In genomic region chr15:101859735-101860170, GRCm38 (mm10) we compare ENCODE assay signal across 9 mouse cellular contexts. TPM values are rescaled to one million over a fixed set of nuclear protein-coding genes. Genes with fewer than 3 reads are reported as not detected.
DNase-seq lines count a peak whose midpoint lies in the region; ATAC-seq lines count a peak whose summit lies in the region.
"Had no signal": no experiment of that assay in that cellular context is flagged by ENCODE, and none has a peak within 500 bp of the region (broad histone marks: within the 10 kb centered on the region; RNA-seq: fewer than 3 reads in every experiment).

No protein-coding gene starts in this region.

- DNase-seq in gastrocnemius, postnatal 10 days: peak; percentile 28
- DNase-seq in gastrocnemius, postnatal 25 days: no peak
- peak; percentile 68 for DNase-seq in embryo, embryonic 10 days (ENCODE audit: low spot score)
- peak; percentile 66 for DNase-seq in neural tube, embryonic 11.5 days (ENCODE audit: low spot score)
- DNase-seq in urinary bladder, adult 2 months (ENCODE audit: low spot score): peak; percentile 44

- no peak overlapping the region for H3K27ac ChIP-seq in heart, embryonic 15.5 days
- H3K27ac ChIP-seq in kidney, embryonic 16.5 days (ENCODE audit: low read length): no peak overlapping the region
- no peak overlapping the region for H3K27ac ChIP-seq in liver, embryonic 16.5 days (ENCODE audit: low read length)
- no peak overlapping the region for H3K27ac ChIP-seq in neural tube, embryonic 11.5 days (ENCODE audit: low read depth, low read length)

- 0% methylated on average over 15 of the region's 33 CpGs for WGBS in heart, embryonic 15.5 days
- 0% methylated on average over 33 of the region's 33 CpGs for WGBS in kidney, embryonic 16.5 days
- WGBS in liver, embryonic 16.5 days (ENCODE audit: insufficient replicate concordance): 0% methylated on average over 33 of the region's 33 CpGs
- 0% methylated on average over 31 of the region's 33 CpGs for WGBS in neural tube, embryonic 11.5 days

- H3K9ac ChIP-seq in heart, embryonic 15.5 days: peak overlapping the region; percentile 35
- H3K9ac ChIP-seq in kidney, embryonic 16.5 days (replicated peaks; ENCODE audit: low read length): peak overlapping the region; percentile 52
- H3K9ac ChIP-seq in liver, embryonic 16.5 days (ENCODE audit: low read depth, low read length): no peak overlapping the region
- H3K9ac ChIP-seq in neural tube, embryonic 11.5 days (ENCODE audit: low read length): peak overlapping the region; percentile 57

- peak overlapping the region; percentile 44 for H3K4me3 ChIP-seq in heart, embryonic 15.5 days
- H3K4me3 ChIP-seq in kidney, embryonic 16.5 days (ENCODE audit: low read length): peak overlapping the region; percentile 37
- peak overlapping the region; percentile 34 for H3K4me3 ChIP-seq in liver, embryonic 16.5 days (ENCODE audit: low read depth, low read length)
- H3K4me3 ChIP-seq in neural tube, embryonic 11.5 days (ENCODE audit: low read depth, low read length): peak overlapping the region; percentile 34

- ATAC-seq in heart, embryonic 15.5 days (replicated peaks; ENCODE audit: insufficient number of reproducible peaks, insufficient read depth, low FRiP score, low read depth): no peak
- ATAC-seq in kidney, embryonic 16.5 days (ENCODE audit: low FRiP score, low TSS enrichment): no peak
- no peak for ATAC-seq in liver, embryonic 16.5 days (ENCODE audit: low read depth)
- ATAC-seq in neural tube, embryonic 11.5 days (ENCODE audit: insufficient read depth, low FRiP score, low TSS enrichment): no peak

- peaks cover 11% of the 10 kb centered on the region; the same call in 1 of the 2 replicates for H3K4me1 ChIP-seq in heart, embryonic 15.5 days (replicated peaks)
- H3K4me1 ChIP-seq in kidney, embryonic 16.5 days (ENCODE audit: insufficient read depth, low read length): peaks cover 9% of the 10 kb centered on the region
- no peaks in the 10 kb centered on the region for H3K4me1 ChIP-seq in liver, embryonic 16.5 days (ENCODE audit: control insufficient read depth, low read depth, low read length)
- H3K4me1 ChIP-seq in neural tube, embryonic 11.5 days (ENCODE audit: control insufficient read depth, insufficient read depth, low read length): peaks cover 4% of the 10 kb centered on the region; the same call in 1 of the 2 replicates

- peaks cover 72% of the 10 kb centered on the region for H3K27me3 ChIP-seq in heart, embryonic 15.5 days
- peaks cover 30% of the 10 kb centered on the region for H3K27me3 ChIP-seq in kidney, embryonic 16.5 days (ENCODE audit: insufficient read depth, low read length)
- peaks cover 37% of the 10 kb centered on the region for H3K27me3 ChIP-seq in liver, embryonic 16.5 days (ENCODE audit: control insufficient read depth, insufficient read depth, low read depth, low read length)
- H3K27me3 ChIP-seq in neural tube, embryonic 11.5 days (ENCODE audit: control insufficient read depth, insufficient read depth, low read length): peaks cover 24% of the 10 kb centered on the region

- no peaks in the 10 kb centered on the region for H3K9me3 ChIP-seq in heart, embryonic 15.5 days (replicated peaks)
- no peaks in the 10 kb centered on the region for H3K9me3 ChIP-seq in kidney, embryonic 16.5 days (ENCODE audit: low read length)
- H3K9me3 ChIP-seq in liver, embryonic 16.5 days (replicated peaks; ENCODE audit: control insufficient read depth, low read length): no peaks in the 10 kb centered on the region
- H3K9me3 ChIP-seq in neural tube, embryonic 11.5 days (ENCODE audit: control insufficient read depth, low read length): no peaks in the 10 kb centered on the region

- H3K36me3 ChIP-seq in heart, embryonic 15.5 days: no peaks in the 10 kb centered on the region
- no peaks in the 10 kb centered on the region for H3K36me3 ChIP-seq in kidney, embryonic 16.5 days (ENCODE audit: insufficient read depth, low read length)
- H3K36me3 ChIP-seq in liver, embryonic 16.5 days (ENCODE audit: control insufficient read depth, insufficient read depth): no peaks in the 10 kb centered on the region
- H3K36me3 ChIP-seq in neural tube, embryonic 11.5 days (ENCODE audit: control insufficient read depth, insufficient read depth, low read length): no peaks in the 10 kb centered on the region

- peak overlapping the region; percentile 74 for H3K4me2 ChIP-seq in heart, embryonic 15.5 days
- H3K4me2 ChIP-seq in kidney, embryonic 16.5 days (replicated peaks; ENCODE audit: low read depth, low read length): peak overlapping the region; percentile 65
- peak overlapping the region; percentile 53 for H3K4me2 ChIP-seq in liver, embryonic 16.5 days (ENCODE audit: low read depth, low read length)
- H3K4me2 ChIP-seq in neural tube, embryonic 11.5 days (ENCODE audit: low read depth): peak overlapping the region; percentile 87

RNA-seq across cellular contexts. Expression of gene Krt1, which starts 9.2 kb away (rescaled TPM):
- not detected for total RNA-seq in gastrocnemius, postnatal 10 days (2021)
- total RNA-seq in gastrocnemius, postnatal 25 days (2021): not detected
- 0.57 and 1.3 TPM in 2 replicates for polyA plus RNA-seq in heart, embryonic 15.5 days (2015; fragmentation: Nextera tagmentation; extraction: Ambion mirVana)
- 0.57 and 0.77 TPM in 2 replicates for polyA plus RNA-seq in kidney, embryonic 16.5 days (2015; fragmentation: Nextera tagmentation; extraction: Ambion mirVana)
- polyA plus RNA-seq in liver, embryonic 16.5 days (2015; fragmentation: Nextera tagmentation; extraction: Ambion mirVana): not detected in 2 replicates
- polyA plus RNA-seq in neural tube, embryonic 11.5 days (2014; fragmentation: Nextera tagmentation; extraction: Ambion mirVana): 0.53 and 0.74 TPM in 2 replicates
- 1.9 and 2.6 TPM in 2 replicates for polyA plus RNA-seq in urinary bladder, adult 2 months (2012; rRNA removed)

RNA-seq across cellular contexts. Expression of gene Krt77, which starts 9.8 kb away (rescaled TPM):
- not detected for total RNA-seq in gastrocnemius, postnatal 10 days (2021)
- not detected for total RNA-seq in gastrocnemius, postnatal 25 days (2021)
- polyA plus RNA-seq in heart, embryonic 15.5 days (2015; fragmentation: Nextera tagmentation; extraction: Ambion mirVana): 0.13 and 0.20 TPM in 2 replicates
- polyA plus RNA-seq in kidney, embryonic 16.5 days (2015; fragmentation: Nextera tagmentation; extraction: Ambion mirVana): 0.06 TPM in 1 of 2 replicates, not detected in the other
- not detected in 2 replicates for polyA plus RNA-seq in liver, embryonic 16.5 days (2015; fragmentation: Nextera tagmentation; extraction: Ambion mirVana)
- not detected in 2 replicates for polyA plus RNA-seq in neural tube, embryonic 11.5 days (2014; fragmentation: Nextera tagmentation; extraction: Ambion mirVana)
- polyA plus RNA-seq in urinary bladder, adult 2 months (2012; rRNA removed): 0.04 and 0.14 TPM in 2 replicates

RNA-seq across cellular contexts. Expression of gene Krt76, which starts 33.0 kb away (rescaled TPM):
- not detected for total RNA-seq in gastrocnemius, postnatal 10 days (2021)
- total RNA-seq in gastrocnemius, postnatal 25 days (2021): not detected
- not detected in 2 replicates for polyA plus RNA-seq in heart, embryonic 15.5 days (2015; fragmentation: Nextera tagmentation; extraction: Ambion mirVana)
- not detected in 2 replicates for polyA plus RNA-seq in kidney, embryonic 16.5 days (2015; fragmentation: Nextera tagmentation; extraction: Ambion mirVana)
- not detected in 2 replicates for polyA plus RNA-seq in liver, embryonic 16.5 days (2015; fragmentation: Nextera tagmentation; extraction: Ambion mirVana)
- not detected in 2 replicates for polyA plus RNA-seq in neural tube, embryonic 11.5 days (2014; fragmentation: Nextera tagmentation; extraction: Ambion mirVana)
- polyA plus RNA-seq in urinary bladder, adult 2 months (2012; rRNA removed): 0.04 TPM in 1 of 2 replicates, not detected in the other
- total RNA-seq: left cerebral cortex, postnatal 14 days had no signal

RNA-seq across cellular contexts. Expression of gene Krt2, which starts 41.8 kb away (rescaled TPM):
- not detected for total RNA-seq in gastrocnemius, postnatal 10 days (2021)
- not detected for total RNA-seq in gastrocnemius, postnatal 25 days (2021)
- not detected in 2 replicates for polyA plus RNA-seq in heart, embryonic 15.5 days (2015; fragmentation: Nextera tagmentation; extraction: Ambion mirVana)
- not detected in 2 replicates for polyA plus RNA-seq in kidney, embryonic 16.5 days (2015; fragmentation: Nextera tagmentation; extraction: Ambion mirVana)
- not detected in 2 replicates for polyA plus RNA-seq in liver, embryonic 16.5 days (2015; fragmentation: Nextera tagmentation; extraction: Ambion mirVana)
- polyA plus RNA-seq in neural tube, embryonic 11.5 days (2014; fragmentation: Nextera tagmentation; extraction: Ambion mirVana): not detected in 2 replicates
- polyA plus RNA-seq in urinary bladder, adult 2 months (2012; rRNA removed): not detected in 2 replicates

RNA-seq across cellular contexts. Expression of gene Krt73, which starts 57.6 kb away (rescaled TPM):
- not detected for total RNA-seq in gastrocnemius, postnatal 10 days (2021)
- total RNA-seq in gastrocnemius, postnatal 25 days (2021): not detected
- not detected in 2 replicates for polyA plus RNA-seq in heart, embryonic 15.5 days (2015; fragmentation: Nextera tagmentation; extraction: Ambion mirVana)
- not detected in 2 replicates for polyA plus RNA-seq in kidney, embryonic 16.5 days (2015; fragmentation: Nextera tagmentation; extraction: Ambion mirVana)
- not detected in 2 replicates for polyA plus RNA-seq in liver, embryonic 16.5 days (2015; fragmentation: Nextera tagmentation; extraction: Ambion mirVana)
- not detected in 2 replicates for polyA plus RNA-seq in neural tube, embryonic 11.5 days (2014; fragmentation: Nextera tagmentation; extraction: Ambion mirVana)
- polyA plus RNA-seq in urinary bladder, adult 2 months (2012; rRNA removed): not detected in 2 replicates
